Mouse (Mus musculus): ENCODE measurements around the gene Cox8a. TPM values are rescaled to one million over a fixed set of nuclear protein-coding genes. Genes with fewer than 3 reads are reported as not detected.

Gene Cox8a
- polyA plus RNA-seq, 1 experiment, result 636 TPM

DNA sequence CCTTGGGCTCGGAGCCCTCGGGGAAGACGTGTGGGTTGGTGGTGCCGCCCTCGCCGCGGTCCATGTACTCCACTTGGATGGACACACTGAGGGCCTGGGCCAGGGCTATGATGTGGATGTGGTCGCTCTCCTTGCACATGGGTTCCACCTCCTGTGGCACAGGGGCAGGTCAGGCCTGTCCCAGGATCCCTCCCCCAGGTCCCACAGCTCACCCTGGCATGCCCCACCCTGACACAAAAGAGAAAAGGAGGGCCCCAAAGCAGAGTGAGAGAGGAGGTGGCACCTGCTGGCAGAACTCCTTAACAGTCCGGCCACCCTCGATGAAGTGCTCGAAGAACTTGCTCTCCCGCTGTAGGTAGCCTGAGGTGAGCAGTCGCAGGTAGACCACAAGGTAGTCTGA lies 18.3 kb downstream of the Cox8a start:
- no peak for DNase-seq (ENCODE audit: low read depth in 1 of 2, low spot score in 2 of 2)
- Histone ChIP-seq H3K36me3 (ENCODE audit: control insufficient read depth, insufficient read depth, low read length) (peaks cover 46% of the 10 kb centered on the region), H3K4me1 (ENCODE audit: control insufficient read depth, insufficient read depth, insufficient read length) (no peaks in the 10 kb centered on the region; the same call in 1 of the 2 replicates), H3K27me3 (ENCODE audit: control insufficient read depth, insufficient read depth, low read length) (no peaks in the 10 kb centered on the region), H3K4me3 (ENCODE audit: extremely low read depth, insufficient read depth, insufficient read length) (no peak overlapping the region), H3K27ac (ENCODE audit: insufficient read depth, low read length) (no peak overlapping the region)
- WGBS, result 95% methylated on average over 13 of the region's 13 CpGs
- TF ChIP-seq POLR2A (IDR thresholded peaks at IDR 0.05; ENCODE audit: low read depth, low read length) (no peak), CTCF (IDR thresholded peaks at IDR 0.05; ENCODE audit: extremely low read depth, insufficient read depth, insufficient read length, insufficient replicate concordance) (no peak)

GRCm38 (mm10) chr19:7197445-7197844 lies 20.0 kb downstream of the Cox8a start:
- WGBS, result 95% methylated on average over 9 of the region's 9 CpGs
- no peaks in the 10 kb centered on the region; the same call in 1 of the 2 replicates for H3K4me1 ChIP-seq (ENCODE audit: control insufficient read depth, insufficient read depth, insufficient read length)
- H3K4me3 ChIP-seq (ENCODE audit: extremely low read depth, insufficient read depth, insufficient read length), result no peak overlapping the region
- H3K27me3 ChIP-seq (ENCODE audit: control insufficient read depth, insufficient read depth, low read length), result no peaks in the 10 kb centered on the region
- H3K27ac ChIP-seq (ENCODE audit: insufficient read depth, low read length), result no peak overlapping the region
- DNase-seq (ENCODE audit: low read depth in 1 of 2, low spot score in 2 of 2), result no peak
- H3K36me3 ChIP-seq (ENCODE audit: control insufficient read depth, insufficient read depth, low read length), result peaks cover 35% of the 10 kb centered on the region
- TF ChIP-seq POLR2A (IDR thresholded peaks at IDR 0.05; ENCODE audit: low read depth, low read length) (no peak), CTCF (IDR thresholded peaks at IDR 0.05; ENCODE audit: extremely low read depth, insufficient read depth, insufficient read length, insufficient replicate concordance) (no peak)

DNA sequence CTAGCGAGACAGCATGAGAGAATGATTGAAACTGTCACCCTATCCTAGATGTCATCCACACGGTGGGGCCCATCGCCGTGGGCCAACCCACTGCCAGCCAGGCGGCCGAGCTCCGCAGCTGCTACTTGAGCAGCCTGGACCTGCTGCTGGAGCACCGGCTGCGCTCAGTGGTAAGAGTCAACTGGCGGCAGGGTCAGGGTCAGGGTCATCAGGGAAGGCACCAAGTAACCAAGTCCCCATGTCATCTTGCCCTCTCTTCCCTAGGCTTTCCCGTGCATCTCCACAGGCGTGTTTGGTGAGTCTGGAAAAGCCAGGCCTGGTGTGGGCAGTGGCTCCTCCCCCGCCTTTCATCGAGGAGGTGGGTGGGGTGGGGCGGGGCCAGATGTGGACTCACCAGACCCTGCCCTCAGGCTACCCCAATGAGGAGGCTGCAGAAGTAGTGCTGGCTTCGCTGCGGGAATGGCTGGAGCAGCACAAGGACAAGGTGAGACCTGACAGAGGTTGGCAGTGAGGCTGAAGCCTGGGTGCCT lies 20.6 kb downstream of the Cox8a start:
- TF ChIP-seq POLR2A (IDR thresholded peaks at IDR 0.05; ENCODE audit: low read depth, low read length) (no peak), CTCF (IDR thresholded peaks at IDR 0.05; ENCODE audit: extremely low read depth, insufficient read depth, insufficient read length, insufficient replicate concordance) (no peak)
- 79% methylated on average over 17 of the region's 17 CpGs for WGBS
- DNase-seq (ENCODE audit: low read depth in 1 of 2, low spot score in 2 of 2), result no peak
- H3K27ac ChIP-seq (ENCODE audit: insufficient read depth, low read length), result no peak overlapping the region
- no peaks in the 10 kb centered on the region; the same call in 1 of the 2 replicates for H3K4me1 ChIP-seq (ENCODE audit: control insufficient read depth, insufficient read depth, insufficient read length)
- H3K27me3 ChIP-seq (ENCODE audit: control insufficient read depth, insufficient read depth, low read length), result no peaks in the 10 kb centered on the region
- peaks cover 32% of the 10 kb centered on the region for H3K36me3 ChIP-seq (ENCODE audit: control insufficient read depth, insufficient read depth, low read length)
- H3K4me3 ChIP-seq (ENCODE audit: extremely low read depth, insufficient read depth, insufficient read length), result no peak overlapping the region

- no peak overlapping the region for H3K4me3 ChIP-seq (ENCODE audit: extremely low read depth, insufficient read depth, insufficient read length)
- no peaks in the 10 kb centered on the region for H3K27me3 ChIP-seq (ENCODE audit: control insufficient read depth, insufficient read depth, low read length)
- TF ChIP-seq POLR2A (IDR thresholded peaks at IDR 0.05; ENCODE audit: low read depth, low read length) (no peak), CTCF (IDR thresholded peaks at IDR 0.05; ENCODE audit: extremely low read depth, insufficient read depth, insufficient read length, insufficient replicate concordance) (peak; percentile 95)
- peaks cover 30% of the 10 kb centered on the region for H3K36me3 ChIP-seq (ENCODE audit: control insufficient read depth, insufficient read depth, low read length)
- DNase-seq (ENCODE audit: low read depth in 1 of 2, low spot score in 2 of 2), result peak in 1 of 2 experiments; percentile 49
- H3K4me1 ChIP-seq (ENCODE audit: control insufficient read depth, insufficient read depth, insufficient read length), result no peaks in the 10 kb centered on the region; the same call in 1 of the 2 replicates
- H3K27ac ChIP-seq (ENCODE audit: insufficient read depth, low read length), result no peak overlapping the region
- 40% methylated on average over 33 of the region's 33 CpGs for WGBS
Measured at GRCm38 (mm10) chr19:7195900-7196728, 21.3 kb downstream of the Cox8a start.

- no peaks in the 10 kb centered on the region for H3K27me3 ChIP-seq (ENCODE audit: control insufficient read depth, insufficient read depth, low read length)
- TF ChIP-seq POLR2A (IDR thresholded peaks at IDR 0.05; ENCODE audit: low read depth, low read length), result no peak
- H3K36me3 ChIP-seq (ENCODE audit: control insufficient read depth, insufficient read depth, low read length), result peaks cover 7% of the 10 kb centered on the region
- DNase-seq (ENCODE audit: low read depth in 1 of 2, low spot score in 2 of 2), result no peak
- H3K4me1 ChIP-seq (ENCODE audit: control insufficient read depth, insufficient read depth, insufficient read length), result no peaks in the 10 kb centered on the region; the same call in 1 of the 2 replicates
- no peak overlapping the region for H3K4me3 ChIP-seq (ENCODE audit: extremely low read depth, insufficient read depth, insufficient read length)
- 97% methylated on average over 2 of the region's 2 CpGs for WGBS
- H3K27ac ChIP-seq (ENCODE audit: insufficient read depth, low read length), result no peak overlapping the region
Measured at GRCm38 (mm10) chr19:7192561-7192967, 24.9 kb downstream of the Cox8a start.

GRCm38 (mm10) chr19:7191639-7192038 lies 25.8 kb downstream of the Cox8a start:
- TF ChIP-seq POLR2A (IDR thresholded peaks at IDR 0.05; ENCODE audit: low read depth, low read length), result no peak
- no peak for TF ChIP-seq CTCF (IDR thresholded peaks at IDR 0.05; ENCODE audit: extremely low read depth, insufficient read depth, insufficient read length, insufficient replicate concordance)
- no peak overlapping the region for H3K4me3 ChIP-seq (ENCODE audit: extremely low read depth, insufficient read depth, insufficient read length)
- DNase-seq (ENCODE audit: low read depth in 1 of 2, low spot score in 2 of 2), result no peak
- H3K27me3 ChIP-seq (ENCODE audit: control insufficient read depth, insufficient read depth, low read length), result no peaks in the 10 kb centered on the region
- WGBS, result 67% methylated on average over 6 of the region's 6 CpGs
- no peaks in the 10 kb centered on the region; the same call in 1 of the 2 replicates for H3K4me1 ChIP-seq (ENCODE audit: control insufficient read depth, insufficient read depth, insufficient read length)
- no peak overlapping the region for H3K27ac ChIP-seq (ENCODE audit: insufficient read depth, low read length)
- H3K36me3 ChIP-seq (ENCODE audit: control insufficient read depth, insufficient read depth, low read length), result 0 out of 2 replicates have a peak, but pooled peaks cover under 1% of the 10 kb centered on the region

DNA sequence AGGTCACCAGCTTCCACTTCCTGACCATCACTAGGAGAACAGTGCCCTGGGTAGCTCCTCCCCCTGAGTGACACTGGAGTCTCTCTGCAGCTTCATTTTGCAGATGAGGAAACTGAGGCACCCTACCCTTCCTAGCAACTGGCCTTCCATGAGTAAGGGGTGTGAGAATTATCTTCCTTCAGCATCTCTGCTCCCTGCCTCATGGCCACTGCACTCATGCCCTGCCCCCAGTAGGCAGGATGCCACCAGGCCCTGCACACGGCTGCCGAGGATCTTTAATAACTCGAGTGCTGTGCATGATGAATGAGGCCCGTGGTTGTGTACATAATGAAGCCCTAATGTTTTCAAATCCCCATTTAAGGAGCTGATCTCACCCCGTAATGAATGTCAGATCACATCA lies 26.4 kb downstream of the Cox8a start:
- H3K27ac ChIP-seq (ENCODE audit: insufficient read depth, low read length), result no peak overlapping the region
- TF ChIP-seq CTCF (IDR thresholded peaks at IDR 0.05; ENCODE audit: extremely low read depth, insufficient read depth, insufficient read length, insufficient replicate concordance) (no peak), POLR2A (IDR thresholded peaks at IDR 0.05; ENCODE audit: low read depth, low read length) (no peak)
- DNase-seq (ENCODE audit: low read depth in 1 of 2, low spot score in 2 of 2), result no peak
- H3K27me3 ChIP-seq (ENCODE audit: control insufficient read depth, insufficient read depth, low read length), result no peaks in the 10 kb centered on the region
- no peak overlapping the region for H3K4me3 ChIP-seq (ENCODE audit: extremely low read depth, insufficient read depth, insufficient read length)
- no peaks in the 10 kb centered on the region for H3K36me3 ChIP-seq (ENCODE audit: control insufficient read depth, insufficient read depth, low read length)
- H3K4me1 ChIP-seq (ENCODE audit: control insufficient read depth, insufficient read depth, insufficient read length), result no peaks in the 10 kb centered on the region
- WGBS, result 86% methylated on average over 5 of the region's 5 CpGs

Measured in spleen, adult 2 months (tissue).